Mouse (Mus musculus) heart, adult 2 months (tissue): ENCODE results near the gene Vmn2r18.

Experiments used
- CTCF ChIP-seq: fragments of 200-600 bp; IDR thresholded peaks from 2 replicates; pipeline ENCODE4 v1.8.1; 2022; ENCODE audit warnings: antibody characterized with exemption, mild to moderate bottlenecking, moderate library complexity
- EP300 ChIP-seq: fragments of 200-500 bp; IDR thresholded peaks from 2 replicates; pipeline ENCODE4 v1.6.1; 2011; ENCODE audit warnings: low read depth, low read length, control low read depth; ENCODE audit not compliant: insufficient read depth
- POLR2A ChIP-seq: fragments of 200-500 bp; IDR thresholded peaks from 2 replicates; pipeline ENCODE4 v1.6.1; 2011; ENCODE audit warnings: mild to moderate bottlenecking, low read depth, low read length, control low read depth; ENCODE audit not compliant: insufficient read depth

DNA sequence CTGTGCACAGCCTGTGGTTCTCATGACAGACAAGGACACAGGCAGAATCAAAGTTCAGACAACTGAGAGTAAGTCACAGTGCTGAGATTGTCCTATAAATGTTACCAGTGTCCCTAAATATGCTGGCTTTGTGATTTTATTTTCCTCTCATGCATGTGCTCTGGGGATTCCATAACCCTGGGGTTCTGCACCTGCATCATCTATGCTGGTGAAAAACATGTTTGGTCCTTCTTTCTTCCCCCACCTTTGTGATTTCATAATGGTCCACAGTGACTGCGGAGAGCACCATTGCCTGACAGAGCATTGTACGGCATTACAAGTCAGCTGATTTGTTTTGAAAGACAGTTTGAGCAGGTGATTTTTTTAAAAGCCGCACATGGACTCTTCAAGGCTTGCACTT is at the start of gene Vmn2r18:
- no peak for TF ChIP-seq CTCF
- TF ChIP-seq POLR2A = no peak
- no peak for TF ChIP-seq EP300
